Mouse (Mus musculus): ENCODE results near the gene Cdk8.

GRCm38 (mm10) chr5:146193360-146193759, 37.7 kb upstream of the Cdk8 start:
- TF ChIP-seq USF1 (IDR thresholded peaks at IDR 0.05; ENCODE audit: low read depth) (no peak), MYOD1 (IDR thresholded peaks at IDR 0.05; ENCODE audit: control insufficient read depth, insufficient read length, low read depth) (no peak), CTCF (IDR thresholded peaks at IDR 0.05; ENCODE audit: control insufficient read depth, insufficient read depth, insufficient read length) (no peak)

Measured in C2C12 (cell line).